Mouse (Mus musculus): ENCODE data around the gene Fam196b.

Gene Fam196b

DNA sequence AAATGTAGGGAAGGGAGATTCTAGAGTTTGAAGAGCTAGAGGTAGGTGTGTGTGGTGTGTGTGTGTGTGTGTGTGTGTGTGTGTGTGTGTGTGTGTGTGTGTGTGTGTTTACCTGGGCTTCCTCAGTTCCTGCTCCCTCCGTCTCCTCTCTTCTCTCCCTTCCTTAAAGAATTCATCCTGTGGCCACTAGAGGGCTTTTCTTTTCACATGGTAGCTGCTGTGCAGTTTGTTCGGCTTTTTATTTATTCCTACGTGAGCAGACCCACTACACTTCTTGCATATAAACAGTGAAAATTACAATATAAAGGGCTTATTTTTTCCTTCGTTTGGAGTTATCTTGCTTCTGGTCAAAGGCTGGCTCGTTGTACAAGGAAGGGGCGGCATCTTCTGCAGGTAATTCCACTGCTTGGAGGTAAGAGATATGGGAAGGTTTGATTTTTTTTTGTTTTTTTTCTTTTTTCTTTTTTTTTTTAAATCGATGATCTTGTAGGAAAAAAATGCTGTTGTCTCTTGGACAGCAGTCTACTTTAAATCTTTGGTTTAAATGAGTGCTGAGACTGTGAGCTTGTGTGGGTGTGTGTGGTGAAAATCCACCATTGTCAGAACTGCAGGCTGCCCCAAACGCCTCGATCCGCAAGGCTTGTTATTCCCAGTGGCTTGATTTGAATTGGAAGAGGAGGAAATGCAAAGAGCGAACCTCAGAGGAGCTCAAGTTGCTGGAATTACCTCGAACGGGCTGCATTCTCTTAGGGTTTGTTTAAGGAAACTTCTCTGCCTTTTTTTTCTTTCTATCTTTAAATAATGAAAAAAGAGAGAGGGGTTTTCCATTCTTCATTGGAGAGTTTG, at the start of gene Fam196b:
Gene Fam196b, plus strand, starts transcription at position 289 of the 846 bp plus-strand sequence.
- ChIA-PET POLR2A (interaction anchor here (0.6 to 1.8 kb wide), 11 partner anchors 9 to 516 kb away, joined by 3 to 10 read pairs (median 3); no protein-coding TSS in a partner anchor), CTCF (interaction anchor here (0.6 to 2.0 kb wide), 53 partner anchors 8 to 1139 kb away, joined by 3 to 26 read pairs (median 4); no protein-coding TSS in a partner anchor)

DNA sequence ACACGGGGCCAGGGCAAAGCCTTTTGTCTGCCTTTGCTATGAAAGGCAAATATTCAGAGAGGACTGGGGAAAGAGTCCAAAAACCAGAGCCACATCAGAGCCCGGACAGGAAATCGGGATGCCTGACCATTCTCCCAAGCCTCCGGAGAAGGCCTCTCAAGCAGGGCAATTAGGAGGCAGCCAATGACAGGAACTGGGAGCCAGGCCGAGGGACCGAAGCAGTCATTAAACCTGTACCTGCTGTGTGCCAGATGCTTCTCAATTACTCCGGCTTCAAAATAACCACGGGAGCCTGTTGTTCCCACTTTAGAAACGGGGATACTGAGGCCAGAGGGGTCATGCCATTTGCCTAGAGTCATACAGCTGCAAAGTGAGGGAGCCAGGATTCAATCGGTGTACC, 42.6 kb upstream of the Fam196b start:
- ChIA-PET POLR2A (no interaction called here), CTCF (no interaction called here)

DNA sequence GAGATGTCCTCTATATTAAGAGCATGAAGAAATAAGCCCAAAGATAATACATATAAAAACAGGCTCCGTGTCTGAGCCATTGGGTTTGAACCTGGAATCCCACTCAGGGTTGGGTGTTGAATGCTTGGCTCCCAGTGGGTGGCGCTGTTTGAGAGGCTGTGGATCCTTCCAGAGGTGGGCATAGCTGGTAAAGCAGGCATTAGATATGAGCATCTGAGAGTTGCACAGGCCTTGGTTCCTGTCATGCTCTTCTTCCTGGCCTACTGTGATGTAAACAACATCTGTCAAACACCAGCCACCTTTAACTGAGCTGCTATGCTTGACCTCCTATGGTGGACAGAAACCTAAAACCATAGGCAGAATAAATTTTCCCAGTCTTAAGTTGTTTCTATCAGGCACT, 38.7 kb upstream of the Fam196b start:
- ChIA-PET CTCF (interaction anchor here in 3 of 4 experiments (0.5 to 1.0 kb wide), 8 partner anchors 9 to 971 kb away, joined by 3 to 5 read pairs (median 4); partner anchors contain the start of gene Fam196b (in 2 of the 3)), POLR2A (interaction anchor here in 1 of 4 experiments (0.5 kb wide), 1 partner anchor 523 kb away, joined by 4 read pairs; no protein-coding TSS in a partner anchor)

- POLR2A ChIA-PET = no interaction called here
- CTCF ChIA-PET = interaction anchor here in 3 of 4 experiments (0.6 to 1.0 kb wide), 7 partner anchors 9 to 972 kb away, joined by 3 to 5 read pairs (median 4); partner anchors contain the start of gene Fam196b (in 2 of the 3)
These were observed 38.1 kb upstream of the Fam196b start for GRCm38 (mm10) chr11:34276363-34277046.

DNA sequence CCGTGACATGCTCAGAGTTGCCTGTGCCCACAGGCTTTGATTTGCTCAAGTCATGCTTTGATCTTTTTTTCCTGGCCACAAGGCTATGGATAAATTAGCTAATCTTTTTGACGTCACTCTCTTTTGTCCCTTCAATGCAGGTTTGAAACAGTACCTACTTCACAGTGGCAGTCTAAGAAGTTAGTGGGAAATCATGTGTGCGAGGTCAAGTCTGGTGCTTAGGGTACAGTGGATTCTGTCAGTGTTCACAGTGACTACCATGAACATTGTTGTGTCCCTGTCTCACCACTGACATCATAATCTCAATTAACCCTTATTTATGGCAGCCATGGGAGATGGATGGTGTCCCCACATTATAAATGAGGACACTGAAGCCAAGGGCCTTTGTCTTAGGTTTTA, 37.6 kb upstream of the Fam196b start:
- CTCF ChIA-PET = interaction anchor here in 1 of 4 experiments (0.6 kb wide), 1 partner anchor 29 kb away, joined by 7 read pairs; no protein-coding TSS in a partner anchor
- POLR2A ChIA-PET = no interaction called here

DNA sequence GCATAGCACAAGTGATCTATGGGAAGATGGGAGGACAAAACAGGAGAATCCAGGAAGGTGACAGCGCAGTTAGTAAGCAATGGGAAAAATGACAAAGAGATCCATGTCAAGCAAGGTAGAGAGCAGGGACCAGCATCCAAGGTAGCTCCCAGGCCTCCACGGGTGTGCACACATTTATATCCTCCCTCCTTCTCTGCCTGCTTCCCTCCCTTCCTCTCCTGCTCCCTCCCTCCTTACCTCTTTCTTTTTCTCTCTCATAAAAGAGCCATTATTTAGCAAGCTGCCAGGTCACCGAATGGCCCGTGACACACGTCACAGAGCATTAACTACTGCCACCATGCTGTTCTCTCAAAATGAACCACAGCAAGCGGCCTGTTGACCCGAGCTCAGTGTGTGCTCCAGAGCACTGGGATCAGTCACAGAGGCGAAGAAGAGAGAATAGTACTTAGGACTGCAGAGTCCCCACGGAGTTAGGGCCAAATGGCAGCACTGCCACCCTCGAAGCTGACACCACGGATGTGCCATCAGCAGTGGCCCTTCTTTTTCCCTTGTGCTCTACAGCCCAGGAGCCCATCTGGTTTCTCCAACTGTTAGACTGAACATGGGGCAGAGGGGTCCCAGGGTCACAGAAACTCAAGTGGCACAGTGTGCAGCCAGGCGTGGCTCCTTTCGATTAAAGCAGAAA, 30.4 kb upstream of the Fam196b start:
- POLR2A ChIA-PET = no interaction called here
- CTCF ChIA-PET = interaction anchor here in 1 of 4 experiments (0.5 kb wide), 1 partner anchor 562 kb away, joined by 4 read pairs; no protein-coding TSS in a partner anchor

- CTCF ChIA-PET = interaction anchor here in 2 of 4 experiments (0.6 to 0.7 kb wide), 2 partner anchors 22 to 44 kb away, joined by 3 to 4 read pairs; no protein-coding TSS in a partner anchor
These were observed 24.4 kb upstream of the Fam196b start for GRCm38 (mm10) chr11:34290265-34290664.

DNA sequence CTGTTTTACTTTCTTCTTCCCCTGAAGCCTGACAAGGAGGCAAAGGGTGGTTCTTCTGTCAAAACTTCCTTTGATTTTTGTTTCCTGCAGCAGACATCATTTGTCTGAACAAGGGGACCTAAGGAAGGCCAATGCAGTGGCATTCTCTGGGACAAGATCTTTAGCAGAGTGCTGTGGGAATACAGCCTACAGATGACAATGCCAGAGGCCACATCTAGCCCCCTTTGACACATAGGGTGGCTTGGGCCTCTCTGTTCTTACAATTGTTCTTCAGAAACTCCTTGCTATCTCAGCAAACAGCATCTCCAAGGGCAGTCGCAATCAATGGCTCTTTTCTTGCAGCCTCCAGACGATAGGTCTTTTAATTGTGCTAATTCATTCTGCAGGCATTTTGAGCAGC, 23.9 kb upstream of the Fam196b start:
- ChIA-PET CTCF (interaction anchor here in 1 of 4 experiments (0.7 kb wide), 1 partner anchor 43 kb away, joined by 3 read pairs; no protein-coding TSS in a partner anchor), POLR2A (interaction anchor here in 1 of 4 experiments (0.6 kb wide), 1 partner anchor 40 kb away, joined by 3 read pairs; no protein-coding TSS in a partner anchor)

More at GRCm38 (mm10) chr11:34290265-34290664, 24.4 kb upstream of the Fam196b start:
- POLR2A ChIA-PET = interaction anchor here in 1 of 4 experiments (0.6 kb wide), 1 partner anchor 41 kb away, joined by 3 read pairs; no protein-coding TSS in a partner anchor

- ChIA-PET CTCF (interaction anchor here in 1 of 4 experiments (0.7 kb wide), 1 partner anchor 28 kb away, joined by 4 read pairs; no protein-coding TSS in a partner anchor), POLR2A (no interaction called here)
These were observed 23.3 kb upstream of the Fam196b start for GRCm38 (mm10) chr11:34291304-34291703.

- CTCF ChIA-PET = interaction anchor here in 1 of 4 experiments (0.8 kb wide), 1 partner anchor 16 kb away, joined by 4 read pairs; no protein-coding TSS in a partner anchor
- POLR2A ChIA-PET = interaction anchor here in 1 of 4 experiments (0.6 kb wide), 1 partner anchor 11 kb away, joined by 3 read pairs; no protein-coding TSS in a partner anchor
These were observed 16.8 kb upstream of the Fam196b start for GRCm38 (mm10) chr11:34297698-34298378.

GRCm38 (mm10) chr11:34299550-34299949, 15.1 kb upstream of the Fam196b start:
- CTCF ChIA-PET = no interaction called here

DNA sequence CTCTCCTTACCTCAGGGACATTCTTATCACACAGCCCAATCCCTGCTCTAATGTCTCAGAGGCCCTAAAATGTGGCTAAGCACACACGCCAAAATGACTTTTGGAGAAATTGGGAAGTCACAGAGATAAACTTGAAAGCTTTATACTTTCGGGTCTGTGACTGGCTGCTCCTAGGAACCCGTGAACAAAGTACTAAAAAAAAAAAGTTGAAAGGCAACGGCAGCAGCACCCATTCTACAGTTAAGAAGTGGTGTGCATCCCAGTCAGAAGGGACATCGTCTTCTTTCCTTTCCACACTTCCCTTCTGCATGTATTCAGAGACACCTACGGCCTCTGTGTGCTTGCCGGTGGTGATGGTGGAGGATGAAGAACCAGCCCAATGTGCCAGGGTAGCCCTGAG, 14.6 kb upstream of the Fam196b start:
- ChIA-PET CTCF (no interaction called here), POLR2A (no interaction called here)

More at GRCm38 (mm10) chr11:34299550-34299949, 15.1 kb upstream of the Fam196b start:
- POLR2A ChIA-PET = no interaction called here

- POLR2A ChIA-PET = no interaction called here
- CTCF ChIA-PET = interaction anchor here in 1 of 4 experiments (0.8 kb wide), 1 partner anchor 29 kb away, joined by 7 read pairs; no protein-coding TSS in a partner anchor
These were observed 8.4 kb upstream of the Fam196b start for GRCm38 (mm10) chr11:34306231-34306630.

DNA sequence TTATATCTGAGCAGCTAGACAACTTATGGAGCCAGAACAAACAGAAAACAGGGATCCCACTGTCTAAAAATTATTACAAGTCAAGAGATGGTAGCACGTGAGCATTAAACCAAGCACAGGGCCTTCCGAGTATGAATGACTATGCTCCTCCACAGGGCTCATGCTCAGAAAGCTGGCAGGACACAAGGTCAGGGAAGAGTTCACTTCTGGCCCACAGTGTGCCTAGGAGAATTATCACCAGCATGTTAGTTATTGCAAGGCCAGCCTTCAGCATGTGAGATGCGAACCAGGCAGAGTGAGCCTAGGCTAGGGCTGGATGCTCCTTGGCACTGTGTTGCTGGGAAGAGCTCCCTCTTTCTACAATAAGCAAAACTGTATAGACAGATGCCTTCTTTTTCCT, 5.9 kb upstream of the Fam196b start:
- ChIA-PET POLR2A (no interaction called here), CTCF (no interaction called here)

DNA sequence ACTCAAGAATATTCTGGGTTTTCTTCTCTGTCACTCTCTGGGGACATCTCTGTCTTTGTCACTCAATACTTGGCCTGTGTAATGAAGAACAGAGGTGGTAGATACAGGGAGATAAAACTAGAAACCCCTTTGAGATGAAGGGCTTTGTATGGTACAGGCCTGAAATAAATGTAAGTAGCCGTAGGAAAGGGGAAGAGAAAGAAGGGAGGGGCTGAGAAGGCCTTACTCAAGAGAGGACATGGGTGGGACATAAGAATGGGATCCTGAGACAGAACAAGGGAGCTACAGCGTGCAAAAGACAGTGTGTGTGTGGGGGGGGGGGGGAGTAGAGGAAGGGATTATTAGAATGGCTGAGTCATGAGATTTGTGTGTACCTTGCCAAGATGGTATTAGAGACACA, 5.3 kb upstream of the Fam196b start:
- POLR2A ChIA-PET = interaction anchor here in 1 of 4 experiments (0.6 kb wide), 1 partner anchor 807 kb away, joined by 6 read pairs; no protein-coding TSS in a partner anchor
- CTCF ChIA-PET = no interaction called here

DNA sequence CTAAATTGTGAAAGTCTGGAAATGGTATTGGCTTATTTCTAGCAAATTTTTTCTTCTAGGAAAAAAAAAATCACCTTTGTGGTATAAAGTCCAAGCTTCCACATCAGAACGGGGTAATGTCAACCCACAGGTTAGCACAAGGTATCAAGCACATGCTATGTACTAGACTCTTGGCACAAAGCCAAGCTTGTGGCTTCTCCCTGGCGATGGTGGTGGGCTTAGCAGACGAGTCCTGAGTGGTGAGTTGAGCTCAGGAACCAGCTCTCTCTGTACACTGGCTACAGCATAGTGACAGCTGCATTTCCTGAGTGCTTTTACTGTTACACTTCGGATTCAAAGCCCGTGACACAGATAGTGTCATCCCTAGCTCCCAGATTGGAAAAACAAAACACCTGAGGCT, 2.9 kb upstream of the Fam196b start:
- ChIA-PET CTCF (no interaction called here), POLR2A (no interaction called here)

DNA sequence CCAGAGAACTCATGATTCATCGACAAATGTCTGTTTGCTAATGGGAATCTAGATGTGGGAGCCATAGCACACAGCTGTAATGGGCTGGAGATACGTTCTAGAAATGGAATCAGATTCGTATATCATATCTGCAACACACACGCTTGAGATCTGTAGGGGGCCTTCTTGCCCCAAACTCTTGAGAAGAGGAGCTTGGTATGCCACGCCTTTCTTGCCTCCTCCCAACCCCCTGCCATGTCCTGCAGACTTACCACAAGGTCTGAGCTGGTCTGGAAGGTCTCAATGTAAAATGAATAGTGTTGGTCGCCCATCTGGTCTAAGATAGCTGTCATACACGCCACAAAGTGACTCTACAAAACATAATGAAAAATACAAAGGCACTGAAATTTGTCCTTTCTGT, 2.4 kb upstream of the Fam196b start:
- ChIA-PET POLR2A (no interaction called here), CTCF (no interaction called here)

DNA sequence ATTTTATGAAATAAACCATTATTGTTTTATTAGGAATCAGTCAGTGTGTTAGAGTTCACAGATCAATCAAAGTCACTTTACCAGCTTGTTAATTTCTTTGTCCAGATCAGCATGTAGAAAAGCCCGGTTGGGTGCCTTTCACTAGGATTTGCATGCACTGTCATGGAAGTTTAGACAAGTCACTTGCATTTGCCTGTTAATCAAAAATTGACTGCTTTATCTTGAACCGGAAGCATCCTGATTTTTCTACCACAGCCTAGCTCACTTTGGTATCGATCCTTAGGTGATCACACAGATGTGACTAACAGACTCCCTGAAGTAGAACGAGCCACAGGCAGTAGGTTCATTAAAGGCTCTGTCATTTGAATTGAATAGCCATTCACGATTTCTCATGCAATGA, 761 bp downstream of the Fam196b start:
- ChIA-PET POLR2A (interaction anchor here (0.7 to 1.3 kb wide), 8 partner anchors 8 to 189 kb away, joined by 3 to 10 read pairs (median 3); no protein-coding TSS in a partner anchor), CTCF (interaction anchor here (0.6 to 2.0 kb wide), 17 partner anchors 8 to 1139 kb away, joined by 3 to 13 read pairs (median 4); no protein-coding TSS in a partner anchor)

Data from embryonic stem cell, embryonic (primary cell).